ENCODE assay signal across 24 mouse cellular contexts in genomic region chr5:81345096-81345435, GRCm38 (mm10).
DNase-seq lines count a peak whose midpoint lies in the region; ATAC-seq and TF ChIP-seq lines count a peak whose summit lies in the region.
"Had no signal": no experiment of that assay in that cellular context is flagged by ENCODE, and none has a peak within 500 bp of the region (broad histone marks: within the 10 kb centered on the region; RNA-seq: fewer than 3 reads in every experiment).

No protein-coding gene starts in this region.

- H3K4me1 ChIP-seq in hindbrain, embryonic 14.5 days (replicated peaks; ENCODE audit: control insufficient read depth, insufficient read depth, low read length), result peaks cover 4% of the 10 kb centered on the region; the same call in 1 of the 2 replicates
- H3K4me1 ChIP-seq in hindbrain, embryonic 16.5 days (ENCODE audit: control insufficient read depth, insufficient read depth, low read depth, low read length), result no peaks in the 10 kb centered on the region
- H3K4me1 ChIP-seq in kidney, embryonic 16.5 days (ENCODE audit: insufficient read depth, low read length), result peaks cover 6% of the 10 kb centered on the region
- no peaks in the 10 kb centered on the region for H3K4me1 ChIP-seq in lung, embryonic 14.5 days (ENCODE audit: insufficient read depth)
- no peaks in the 10 kb centered on the region for H3K4me1 ChIP-seq in lung, postnatal 0 days (ENCODE audit: insufficient read depth, low read depth, low read length)
- peaks cover 6% of the 10 kb centered on the region for H3K4me1 ChIP-seq in midbrain, embryonic 11.5 days (ENCODE audit: control insufficient read depth, insufficient read depth, low read length)
- H3K4me1 ChIP-seq in midbrain, postnatal 0 days (ENCODE audit: insufficient read depth, low read length), result no peaks in the 10 kb centered on the region
- H3K4me1 ChIP-seq: heart, embryonic 10.5 days; heart, embryonic 13.5 days had no signal

- no peaks in the 10 kb centered on the region for H3K36me3 ChIP-seq in hindbrain, embryonic 14.5 days (replicated peaks; ENCODE audit: control insufficient read depth, insufficient read depth)
- H3K36me3 ChIP-seq in hindbrain, embryonic 16.5 days (ENCODE audit: control insufficient read depth, insufficient read depth, low read length), result no peaks in the 10 kb centered on the region
- H3K36me3 ChIP-seq in kidney, embryonic 16.5 days (ENCODE audit: insufficient read depth, low read length), result no peaks in the 10 kb centered on the region
- H3K36me3 ChIP-seq in lung, embryonic 14.5 days (ENCODE audit: insufficient read depth), result no peaks in the 10 kb centered on the region
- no peaks in the 10 kb centered on the region for H3K36me3 ChIP-seq in lung, postnatal 0 days (ENCODE audit: insufficient read depth, low read length)
- H3K36me3 ChIP-seq in midbrain, embryonic 11.5 days (ENCODE audit: control insufficient read depth, insufficient read depth, low read length), result no peaks in the 10 kb centered on the region
- no peaks in the 10 kb centered on the region for H3K36me3 ChIP-seq in midbrain, postnatal 0 days (ENCODE audit: insufficient read depth, low read length)
- H3K36me3 ChIP-seq: forebrain, embryonic 10.5 days; G1E; heart, embryonic 10.5 days; heart, embryonic 13.5 days had no signal

- no peak for ATAC-seq in hindbrain, embryonic 14.5 days (ENCODE audit: low FRiP score)
- ATAC-seq in hindbrain, embryonic 16.5 days, result no peak
- peak; percentile 78 for ATAC-seq in kidney, embryonic 16.5 days (ENCODE audit: low FRiP score, low TSS enrichment)
- ATAC-seq in lung, embryonic 14.5 days (ENCODE audit: insufficient read depth), result peak; percentile 60; the same call in 1 of the 2 replicates
- ATAC-seq in lung, postnatal 0 days, result no peak; the same call in 1 of the 2 replicates
- ATAC-seq in midbrain, embryonic 11.5 days (ENCODE audit: low FRiP score), result no peak
- ATAC-seq in midbrain, postnatal 0 days (ENCODE audit: low FRiP score), result no peak
- ATAC-seq: forebrain, embryonic 13.5 days; forebrain, embryonic 16.5 days; Patski had no signal

- no peak overlapping the region for H3K4me3 ChIP-seq in hindbrain, embryonic 14.5 days (replicated peaks; ENCODE audit: low read length)
- H3K4me3 ChIP-seq in hindbrain, embryonic 16.5 days (ENCODE audit: low read length), result no peak overlapping the region
- no peak overlapping the region for H3K4me3 ChIP-seq in kidney, embryonic 16.5 days (ENCODE audit: low read length)
- no peak overlapping the region for H3K4me3 ChIP-seq in lung, embryonic 14.5 days (ENCODE audit: low read depth, low read length)
- H3K4me3 ChIP-seq in lung, postnatal 0 days (ENCODE audit: low read depth, low read length), result no peak overlapping the region
- no peak overlapping the region for H3K4me3 ChIP-seq in midbrain, embryonic 11.5 days (ENCODE audit: low read depth, low read length)
- no peak overlapping the region for H3K4me3 ChIP-seq in midbrain, postnatal 0 days (ENCODE audit: low read depth, low read length)
- H3K4me3 ChIP-seq: forebrain, embryonic 10.5 days; forebrain, embryonic 13.5 days; heart, adult 2 months; heart, embryonic 10.5 days; heart, embryonic 13.5 days had no signal

- H3K4me2 ChIP-seq in hindbrain, embryonic 14.5 days (replicated peaks), result no peak overlapping the region
- no peak overlapping the region for H3K4me2 ChIP-seq in hindbrain, embryonic 16.5 days (ENCODE audit: low read length)
- H3K4me2 ChIP-seq in kidney, embryonic 16.5 days (replicated peaks; ENCODE audit: low read depth, low read length), result no peak overlapping the region
- H3K4me2 ChIP-seq in lung, embryonic 14.5 days, result no peak overlapping the region
- no peak overlapping the region for H3K4me2 ChIP-seq in lung, postnatal 0 days (replicated peaks; ENCODE audit: low read depth, low read length)
- no peak overlapping the region for H3K4me2 ChIP-seq in midbrain, embryonic 11.5 days
- no peak overlapping the region for H3K4me2 ChIP-seq in midbrain, postnatal 0 days (ENCODE audit: low read depth, low read length, poor library complexity, severe bottlenecking)
- H3K4me2 ChIP-seq: forebrain, embryonic 13.5 days; heart, embryonic 13.5 days had no signal

- no peaks in the 10 kb centered on the region for H3K9me3 ChIP-seq in hindbrain, embryonic 14.5 days (ENCODE audit: control insufficient read depth, low read length)
- H3K9me3 ChIP-seq in hindbrain, embryonic 16.5 days (ENCODE audit: control insufficient read depth, low read length), result no peaks in the 10 kb centered on the region
- no peaks in the 10 kb centered on the region for H3K9me3 ChIP-seq in kidney, embryonic 16.5 days (ENCODE audit: low read length)
- H3K9me3 ChIP-seq in lung, embryonic 14.5 days (ENCODE audit: low read depth, low read length), result no peaks in the 10 kb centered on the region
- no peaks in the 10 kb centered on the region for H3K9me3 ChIP-seq in lung, postnatal 0 days (ENCODE audit: low read length)
- H3K9me3 ChIP-seq in midbrain, embryonic 11.5 days (ENCODE audit: control insufficient read depth, low read length), result no peaks in the 10 kb centered on the region
- H3K9me3 ChIP-seq in midbrain, postnatal 0 days (ENCODE audit: low read length), result no peaks in the 10 kb centered on the region
- H3K9me3 ChIP-seq: forebrain, embryonic 10.5 days; forebrain, embryonic 13.5 days; heart, embryonic 10.5 days; heart, embryonic 13.5 days had no signal

- no peak overlapping the region for H3K9ac ChIP-seq in hindbrain, embryonic 14.5 days
- H3K9ac ChIP-seq in hindbrain, embryonic 16.5 days (ENCODE audit: low read depth, low read length), result no peak overlapping the region
- H3K9ac ChIP-seq in kidney, embryonic 16.5 days (replicated peaks; ENCODE audit: low read length), result no peak overlapping the region
- H3K9ac ChIP-seq in lung, embryonic 14.5 days, result no peak overlapping the region
- no peak overlapping the region for H3K9ac ChIP-seq in lung, postnatal 0 days (replicated peaks; ENCODE audit: low read depth)
- H3K9ac ChIP-seq in midbrain, embryonic 11.5 days (ENCODE audit: low read length), result no peak overlapping the region
- H3K9ac ChIP-seq in midbrain, postnatal 0 days (replicated peaks; ENCODE audit: low read length, poor library complexity, severe bottlenecking), result no peak overlapping the region
- H3K9ac ChIP-seq: forebrain, embryonic 13.5 days; heart, embryonic 13.5 days had no signal

- no peak for TF ChIP-seq CTCF in lung, embryonic 14.5 days (IDR thresholded peaks at IDR 0.05; ENCODE audit: low read depth)
- TF ChIP-seq CTCF in lung, postnatal 0 days (IDR thresholded peaks at IDR 0.05), result no peak
- no peak for TF ChIP-seq CTCF in midbrain, postnatal 0 days (IDR thresholded peaks at IDR 0.05)

- peak overlapping the region; percentile 2; the same call in 1 of the 2 replicates for H3K27ac ChIP-seq in hindbrain, embryonic 14.5 days
- no peak overlapping the region for H3K27ac ChIP-seq in hindbrain, embryonic 16.5 days (ENCODE audit: low read depth, low read length)
- H3K27ac ChIP-seq in kidney, embryonic 16.5 days (ENCODE audit: low read length), result no peak overlapping the region
- H3K27ac ChIP-seq in lung, embryonic 14.5 days (ENCODE audit: low read depth), result no peak overlapping the region
- H3K27ac ChIP-seq in lung, postnatal 0 days (ENCODE audit: low read length), result no peak overlapping the region
- H3K27ac ChIP-seq in midbrain, embryonic 11.5 days (ENCODE audit: low read depth, low read length), result no peak overlapping the region
- no peak overlapping the region for H3K27ac ChIP-seq in midbrain, postnatal 0 days (ENCODE audit: low read depth, low read length)
- H3K27ac ChIP-seq: forebrain, embryonic 10.5 days; forebrain, embryonic 13.5 days; heart, adult 2 months; heart, embryonic 10.5 days; heart, embryonic 13.5 days had no signal

- H3K27me3 ChIP-seq in hindbrain, embryonic 14.5 days (ENCODE audit: control insufficient read depth, insufficient read depth, low read length), result no peaks in the 10 kb centered on the region
- H3K27me3 ChIP-seq in hindbrain, embryonic 16.5 days (replicated peaks; ENCODE audit: control insufficient read depth, insufficient read depth, low read length), result no peaks in the 10 kb centered on the region
- H3K27me3 ChIP-seq in kidney, embryonic 16.5 days (ENCODE audit: insufficient read depth, low read length), result no peaks in the 10 kb centered on the region
- H3K27me3 ChIP-seq in lung, embryonic 14.5 days (ENCODE audit: insufficient read depth, low read length), result no peaks in the 10 kb centered on the region
- H3K27me3 ChIP-seq in lung, postnatal 0 days (replicated peaks; ENCODE audit: insufficient read depth, low read length), result no peaks in the 10 kb centered on the region
- H3K27me3 ChIP-seq in midbrain, embryonic 11.5 days (ENCODE audit: control insufficient read depth, insufficient read depth, low read length), result no peaks in the 10 kb centered on the region
- no peaks in the 10 kb centered on the region for H3K27me3 ChIP-seq in midbrain, postnatal 0 days (ENCODE audit: insufficient read depth, low read length)
- H3K27me3 ChIP-seq: CH12.LX; heart, embryonic 13.5 days; Patski had no signal

- no peak for TF ChIP-seq EP300 in lung, postnatal 0 days (IDR thresholded peaks at IDR 0.05)

- no peak for DNase-seq in hindbrain, embryonic 14.5 days (ENCODE audit: low spot score)
- no peak for DNase-seq in kidney, adult 8-10 months
- no peak for DNase-seq in lung, embryonic 14.5 days
- no peak for DNase-seq in lung, postnatal 0 days (ENCODE audit: low spot score)
- peak; percentile 81 for DNase-seq in midbrain, embryonic 11.5 days (ENCODE audit: low spot score, missing footprints)
- no peak for DNase-seq in midbrain, postnatal 0 days (ENCODE audit: low spot score)
- DNase-seq: adrenal gland, postnatal 36 days; B cell, adult 2 months; cerebellum, adult 18-20 months; cerebellum, adult 9-10 months; gastrocnemius, postnatal 10 days; gastrocnemius, postnatal 36 days; heart, postnatal 4 days had no signal

- 48% methylated on average over 3 of the region's 3 CpGs for WGBS in hindbrain, embryonic 14.5 days
- 42% methylated on average over 3 of the region's 3 CpGs for WGBS in hindbrain, embryonic 16.5 days
- WGBS in kidney, embryonic 16.5 days, result 37% methylated on average over 3 of the region's 3 CpGs
- 14% methylated on average over 3 of the region's 3 CpGs for WGBS in lung, embryonic 14.5 days
- 30% methylated on average over 3 of the region's 3 CpGs for WGBS in lung, postnatal 0 days
- WGBS in midbrain, embryonic 11.5 days, result 52% methylated on average over 3 of the region's 3 CpGs
- WGBS in midbrain, postnatal 0 days, result 65% methylated on average over 3 of the region's 3 CpGs

Comparison
In these comparisons a context has a peak if more than half of its experiments do, and no peak if none do; other contexts are left out.
1. ATAC-seq: peak in kidney, embryonic 16.5 days (single experiment) and lung, embryonic 14.5 days (single experiment); none in hindbrain, embryonic 14.5 days (single experiment), hindbrain, embryonic 16.5 days (single experiment), lung, postnatal 0 days (single experiment), midbrain, embryonic 11.5 days (single experiment) and midbrain, postnatal 0 days (single experiment).